Comparison of ENCODE assay signal across 7 mouse cellular contexts in genomic region chr11:82951865-82952611, GRCm38 (mm10). TPM values are rescaled to one million over a fixed set of nuclear protein-coding genes. Genes with fewer than 3 reads are reported as not detected.
DNase-seq lines count a peak whose midpoint lies in the region; ATAC-seq lines count a peak whose summit lies in the region.

No protein-coding gene starts in this region.

- DNase-seq in adrenal gland, adult 18-20 months (ENCODE audit: low spot score in 2 of 2) = peak; percentile 35 to 63
- DNase-seq in heart, postnatal 36 days = peak; percentile 76 to 81
- DNase-seq in limb, embryonic 11.5 days (ENCODE audit: low spot score) = peak; percentile 38
- DNase-seq in midbrain, embryonic 11.5 days (ENCODE audit: low spot score, missing footprints) = peak; percentile 89
- DNase-seq in thymus, postnatal 36 days = peak; percentile 55 to 68
- no peak for DNase-seq in frontal cortex, postnatal 14 days (ENCODE audit: low spot score in 2 of 2)

- intact Hi-C loops in heart, postnatal 36 days (cut with DNase I) = loop anchor here (2.0 kb wide), 1 partner anchor 19 kb away; no protein-coding TSS in a partner anchor

- H3K4me2 ChIP-seq in embryonic facial prominence, embryonic 15.5 days (replicated peaks) = no peak overlapping the region
- no peak overlapping the region for H3K4me2 ChIP-seq in limb, embryonic 11.5 days (ENCODE audit: low read depth, severe bottlenecking)
- H3K4me2 ChIP-seq in midbrain, embryonic 11.5 days = peak overlapping the region; percentile 25

- peak overlapping the region; percentile 17; the same call in 1 of the 2 replicates for H3K4me3 ChIP-seq in embryonic facial prominence, embryonic 15.5 days (replicated peaks)
- H3K4me3 ChIP-seq in limb, embryonic 11.5 days (ENCODE audit: low read depth, low read length) = no peak overlapping the region
- no peak overlapping the region; the same call in 1 of the 2 replicates for H3K4me3 ChIP-seq in midbrain, embryonic 11.5 days (ENCODE audit: low read depth, low read length)

- H3K27ac ChIP-seq in embryonic facial prominence, embryonic 15.5 days (replicated peaks) = no peak overlapping the region
- H3K27ac ChIP-seq in limb, embryonic 11.5 days (replicated peaks; ENCODE audit: low read depth, low read length) = no peak overlapping the region
- H3K27ac ChIP-seq in midbrain, embryonic 11.5 days (ENCODE audit: low read depth, low read length) = no peak overlapping the region

- ATAC-seq in embryonic facial prominence, embryonic 15.5 days (ENCODE audit: insufficient number of reproducible peaks, low FRiP score, low TSS enrichment, low read depth) = no peak
- ATAC-seq in limb, embryonic 11.5 days (ENCODE audit: insufficient number of reproducible peaks, low FRiP score, low TSS enrichment, low read depth) = no peak
- ATAC-seq in midbrain, embryonic 11.5 days (ENCODE audit: low FRiP score) = no peak

- WGBS in embryonic facial prominence, embryonic 15.5 days = 8% methylated on average over 28 of the region's 28 CpGs
- WGBS in limb, embryonic 11.5 days = 6% methylated on average over 28 of the region's 28 CpGs
- 11% methylated on average over 28 of the region's 28 CpGs for WGBS in midbrain, embryonic 11.5 days

- H3K4me1 ChIP-seq in embryonic facial prominence, embryonic 15.5 days = 0 out of 2 replicates have a peak, but pooled peaks cover 5% of the 10 kb centered on the region
- H3K4me1 ChIP-seq in limb, embryonic 11.5 days (ENCODE audit: control insufficient read depth, insufficient read depth, low read length) = no peaks in the 10 kb centered on the region
- H3K4me1 ChIP-seq in midbrain, embryonic 11.5 days (ENCODE audit: control insufficient read depth, insufficient read depth, low read length) = peaks cover 2% of the 10 kb centered on the region; the same call in 1 of the 2 replicates

- H3K36me3 ChIP-seq in embryonic facial prominence, embryonic 15.5 days = no peaks in the 10 kb centered on the region
- no peaks in the 10 kb centered on the region for H3K36me3 ChIP-seq in limb, embryonic 11.5 days (ENCODE audit: control insufficient read depth, insufficient read depth, low read length)
- no peaks in the 10 kb centered on the region for H3K36me3 ChIP-seq in midbrain, embryonic 11.5 days (ENCODE audit: control insufficient read depth, insufficient read depth, low read length)

- peaks cover 55% of the 10 kb centered on the region for H3K27me3 ChIP-seq in embryonic facial prominence, embryonic 15.5 days
- peaks cover 31% of the 10 kb centered on the region for H3K27me3 ChIP-seq in limb, embryonic 11.5 days (ENCODE audit: control insufficient read depth, insufficient read depth, low read length)
- H3K27me3 ChIP-seq in midbrain, embryonic 11.5 days (ENCODE audit: control insufficient read depth, insufficient read depth, low read length) = peaks cover 27% of the 10 kb centered on the region

- no peak overlapping the region for H3K9ac ChIP-seq in embryonic facial prominence, embryonic 15.5 days
- H3K9ac ChIP-seq in limb, embryonic 11.5 days (ENCODE audit: low read length) = no peak overlapping the region
- H3K9ac ChIP-seq in midbrain, embryonic 11.5 days (ENCODE audit: low read length) = no peak overlapping the region

- no peaks in the 10 kb centered on the region for H3K9me3 ChIP-seq in embryonic facial prominence, embryonic 15.5 days (replicated peaks)
- H3K9me3 ChIP-seq in limb, embryonic 11.5 days (ENCODE audit: control insufficient read depth, low read length) = no peaks in the 10 kb centered on the region
- H3K9me3 ChIP-seq in midbrain, embryonic 11.5 days (ENCODE audit: control insufficient read depth, low read length) = no peaks in the 10 kb centered on the region

RNA-seq across cellular contexts. Expression of gene Slfn5, which starts 0.9 kb away (rescaled TPM):
- 10 to 100 TPM; 30.3 to 40.0 TPM for total RNA-seq in adrenal gland, adult 18-20 months (2021)
- polyA plus RNA-seq in embryonic facial prominence, embryonic 15.5 days (2015; fragmentation: Nextera tagmentation; extraction: Ambion mirVana) = 2.6 and 2.7 TPM in 2 replicates
- total RNA-seq in heart, postnatal 36 days (2021) = 10 to 100 TPM; 62.8 to 83.5 TPM
- polyA plus RNA-seq in limb, embryonic 11.5 days (2014; fragmentation: Nextera tagmentation; extraction: Ambion mirVana) = 0.07 and 0.55 TPM in 2 replicates
- polyA plus RNA-seq in midbrain, embryonic 11.5 days (2014; fragmentation: Nextera tagmentation; extraction: Ambion mirVana) = 0.14 and 0.47 TPM in 2 replicates

RNA-seq across cellular contexts. Expression of gene Slfn9, which starts 39.6 kb away (rescaled TPM):
- 1 to 10 TPM; 2.8 to 5.2 TPM for total RNA-seq in adrenal gland, adult 18-20 months (2021)
- polyA plus RNA-seq in embryonic facial prominence, embryonic 15.5 days (2015; fragmentation: Nextera tagmentation; extraction: Ambion mirVana) = 14.9 and 15.0 TPM in 2 replicates
- total RNA-seq in heart, postnatal 36 days (2021) = 1 to 10 TPM in 1 of 2 experiments, under 1 TPM in 1; 0.92 to 1.4 TPM
- polyA plus RNA-seq in limb, embryonic 11.5 days (2014; fragmentation: Nextera tagmentation; extraction: Ambion mirVana) = 11.8 and 14.3 TPM in 2 replicates
- 7.1 and 7.6 TPM in 2 replicates for polyA plus RNA-seq in midbrain, embryonic 11.5 days (2014; fragmentation: Nextera tagmentation; extraction: Ambion mirVana)

RNA-seq across cellular contexts. Expression of gene Unc45b, which starts 41.7 kb away (rescaled TPM):
- total RNA-seq in adrenal gland, adult 18-20 months (2021) = 10 to 100 TPM in 1 of 2 experiments, 1 to 10 TPM in 1; 6.5 to 10.7 TPM
- 18.9 and 28.4 TPM in 2 replicates for polyA plus RNA-seq in embryonic facial prominence, embryonic 15.5 days (2015; fragmentation: Nextera tagmentation; extraction: Ambion mirVana)
- 100 to 1,000 TPM; 182 to 201 TPM for total RNA-seq in heart, postnatal 36 days (2021)
- 2.2 and 2.5 TPM in 2 replicates for polyA plus RNA-seq in limb, embryonic 11.5 days (2014; fragmentation: Nextera tagmentation; extraction: Ambion mirVana)
- 0.10 and 0.21 TPM in 2 replicates for polyA plus RNA-seq in midbrain, embryonic 11.5 days (2014; fragmentation: Nextera tagmentation; extraction: Ambion mirVana)

RNA-seq across cellular contexts. Expression of gene Nle1, which starts 43.8 kb away (rescaled TPM):
- 10 to 100 TPM; 17.3 to 22.6 TPM for total RNA-seq in adrenal gland, adult 18-20 months (2021)
- polyA plus RNA-seq in embryonic facial prominence, embryonic 15.5 days (2015; fragmentation: Nextera tagmentation; extraction: Ambion mirVana) = 35.2 and 38.4 TPM in 2 replicates
- 10 to 100 TPM; 11.3 to 13.3 TPM for total RNA-seq in heart, postnatal 36 days (2021)
- 31.2 and 38.6 TPM in 2 replicates for polyA plus RNA-seq in limb, embryonic 11.5 days (2014; fragmentation: Nextera tagmentation; extraction: Ambion mirVana)
- 22.9 and 23.7 TPM in 2 replicates for polyA plus RNA-seq in midbrain, embryonic 11.5 days (2014; fragmentation: Nextera tagmentation; extraction: Ambion mirVana)

Comparison
In these comparisons a context has a peak if more than half of its experiments do, and no peak if none do; other contexts are left out.
1. DNase-seq: peak in adrenal gland, adult 18-20 months (2 of 2), heart, postnatal 36 days (2 of 2), limb, embryonic 11.5 days (single experiment), midbrain, embryonic 11.5 days (single experiment) and thymus, postnatal 36 days (2 of 2); none in frontal cortex, postnatal 14 days (0 of 2).